Comparison of ENCODE assay signal across 22 mouse cellular contexts in genomic region chr14:14871121-14871520, GRCm38 (mm10).
DNase-seq lines count a peak whose midpoint lies in the region; ATAC-seq and TF ChIP-seq lines count a peak whose summit lies in the region.
"Had no signal": no experiment of that assay in that cellular context is flagged by ENCODE, and none has a peak within 500 bp of the region (broad histone marks: within the 10 kb centered on the region; RNA-seq: fewer than 3 reads in every experiment).

No protein-coding gene starts in this region.

- no peaks in the 10 kb centered on the region for H3K36me3 ChIP-seq in midbrain, embryonic 14.5 days (ENCODE audit: control insufficient read depth, insufficient read depth, low read length)
- no peaks in the 10 kb centered on the region for H3K36me3 ChIP-seq in midbrain, embryonic 16.5 days (ENCODE audit: control insufficient read depth, insufficient read depth, low read length)
- H3K36me3 ChIP-seq: embryonic facial prominence, embryonic 13.5 days; hindbrain, embryonic 15.5 days; midbrain, embryonic 10.5 days had no signal

- TF ChIP-seq CTCF in cerebellum, adult 2 months (IDR thresholded peaks at IDR 0.05; ENCODE audit: borderline replicate concordance, insufficient read depth, low read depth, low read length): no peak

- peaks cover 11% of the 10 kb centered on the region for H3K4me1 ChIP-seq in cerebellum, adult 2 months (ENCODE audit: control insufficient read depth, insufficient read depth, low read length)
- H3K4me1 ChIP-seq in midbrain, embryonic 14.5 days (ENCODE audit: control insufficient read depth, insufficient read depth, low read length): no peaks in the 10 kb centered on the region
- no peaks in the 10 kb centered on the region for H3K4me1 ChIP-seq in midbrain, embryonic 16.5 days (ENCODE audit: control insufficient read depth, insufficient read depth, low read length)
- H3K4me1 ChIP-seq: embryonic facial prominence, embryonic 13.5 days; hindbrain, embryonic 15.5 days; midbrain, embryonic 10.5 days had no signal

- no peak overlapping the region for H3K9ac ChIP-seq in midbrain, embryonic 14.5 days (replicated peaks; ENCODE audit: low read length)
- H3K9ac ChIP-seq in midbrain, embryonic 16.5 days (ENCODE audit: low read depth, low read length): no peak overlapping the region
- H3K9ac ChIP-seq: embryonic facial prominence, embryonic 13.5 days; hindbrain, embryonic 15.5 days; liver, embryonic 14.5 days had no signal

- H3K4me2 ChIP-seq in midbrain, embryonic 14.5 days (ENCODE audit: low read length): no peak overlapping the region
- H3K4me2 ChIP-seq in midbrain, embryonic 16.5 days (ENCODE audit: low read length): no peak overlapping the region
- H3K4me2 ChIP-seq: embryonic facial prominence, embryonic 13.5 days; heart, embryonic 11.5 days; hindbrain, embryonic 15.5 days had no signal

- 77% methylated on average over 1 of the region's 1 CpGs for WGBS in cerebellum, adult 2 months
- 84% methylated on average over 1 of the region's 1 CpGs for WGBS in midbrain, embryonic 14.5 days
- 89% methylated on average over 1 of the region's 1 CpGs for WGBS in midbrain, embryonic 16.5 days

- no peak for TF ChIP-seq POLR2A in cerebellum, adult 2 months (IDR thresholded peaks at IDR 0.05; ENCODE audit: borderline replicate concordance, insufficient read depth, low read length)

- H3K4me3 ChIP-seq in cerebellum, adult 2 months (replicated peaks; ENCODE audit: insufficient read depth, low read depth, low read length): no peak overlapping the region
- no peak overlapping the region for H3K4me3 ChIP-seq in midbrain, embryonic 14.5 days (replicated peaks; ENCODE audit: low read depth, low read length)
- H3K4me3 ChIP-seq in midbrain, embryonic 16.5 days (ENCODE audit: low read depth, low read length): no peak overlapping the region
- H3K4me3 ChIP-seq: embryonic facial prominence, embryonic 13.5 days; hindbrain, embryonic 15.5 days; midbrain, embryonic 10.5 days had no signal

- H3K9me3 ChIP-seq in midbrain, embryonic 14.5 days (ENCODE audit: control insufficient read depth, low read length): no peaks in the 10 kb centered on the region
- no peaks in the 10 kb centered on the region for H3K9me3 ChIP-seq in midbrain, embryonic 16.5 days (replicated peaks; ENCODE audit: control insufficient read depth, low read length, poor library complexity, severe bottlenecking)
- H3K9me3 ChIP-seq: embryonic facial prominence, embryonic 13.5 days; hindbrain, embryonic 15.5 days; midbrain, embryonic 10.5 days had no signal

- H3K27ac ChIP-seq in cerebellum, adult 2 months (ENCODE audit: insufficient read depth, low read length): no peak overlapping the region
- no peak overlapping the region for H3K27ac ChIP-seq in midbrain, embryonic 14.5 days (replicated peaks; ENCODE audit: low read depth, low read length)
- H3K27ac ChIP-seq in midbrain, embryonic 16.5 days (ENCODE audit: low read length): no peak overlapping the region
- H3K27ac ChIP-seq: embryonic facial prominence, embryonic 13.5 days; hindbrain, embryonic 15.5 days; liver, embryonic 14.5 days; midbrain, embryonic 10.5 days had no signal

- H3K27me3 ChIP-seq in cerebellum, adult 2 months (ENCODE audit: control insufficient read depth, insufficient read depth, low read length): no peaks in the 10 kb centered on the region
- H3K27me3 ChIP-seq in midbrain, embryonic 14.5 days (ENCODE audit: control insufficient read depth, insufficient read depth, low read length): no peaks in the 10 kb centered on the region
- no peaks in the 10 kb centered on the region for H3K27me3 ChIP-seq in midbrain, embryonic 16.5 days (ENCODE audit: control insufficient read depth, insufficient read depth, low read depth, low read length)
- H3K27me3 ChIP-seq: embryonic facial prominence, embryonic 13.5 days; hindbrain, embryonic 15.5 days had no signal

- DNase-seq in cerebellum, postnatal 14 days: peak; percentile 27 to 45
- DNase-seq in cerebellum, adult 2 months: no peak
- DNase-seq in midbrain, embryonic 14.5 days: peak; percentile 34
- DNase-seq in adrenal gland, adult 2 months: no peak
- DNase-seq in thymus, postnatal 0 days (ENCODE audit: low spot score): no peak
- DNase-seq: adrenal gland, postnatal 25 days; heart, postnatal 4 days; kidney, adult 2 months; kidney, postnatal 36 days; liver; lung, adult 2 months; lung, postnatal 10 days; retina, postnatal 1 day; spleen, adult 18-20 months; thymus, postnatal 25 days had no signal

- ATAC-seq in midbrain, embryonic 14.5 days (ENCODE audit: low FRiP score, low TSS enrichment): no peak
- ATAC-seq in midbrain, embryonic 16.5 days: no peak
- peak; percentile 37; the same call in 1 of the 2 replicates for ATAC-seq in common myeloid progenitor, adult 5-6 weeks (replicated peaks; ENCODE audit: low read depth, poor library complexity, severe bottlenecking)

Comparison
In these comparisons a context has a peak if more than half of its experiments do, and no peak if none do; other contexts are left out.
1. DNase-seq: peak in cerebellum, postnatal 14 days (2 of 2) and midbrain, embryonic 14.5 days (single experiment); none in cerebellum, adult 2 months (0 of 2), adrenal gland, adult 2 months (single experiment) and thymus, postnatal 0 days (single experiment).